Mouse (Mus musculus) right cerebral cortex, postnatal 36 days (tissue): ENCODE measurements around the gene Kif7.

ENCODE experiments used
- DNase-seq, 2 experiments: peaks; one replicate each; pipeline ENCODE4 v3.0.0; 2022; ENCODE audit warnings: low spot score in 2 of 2, mixed read lengths in 1 of 2

Kif7 gene

DNA sequence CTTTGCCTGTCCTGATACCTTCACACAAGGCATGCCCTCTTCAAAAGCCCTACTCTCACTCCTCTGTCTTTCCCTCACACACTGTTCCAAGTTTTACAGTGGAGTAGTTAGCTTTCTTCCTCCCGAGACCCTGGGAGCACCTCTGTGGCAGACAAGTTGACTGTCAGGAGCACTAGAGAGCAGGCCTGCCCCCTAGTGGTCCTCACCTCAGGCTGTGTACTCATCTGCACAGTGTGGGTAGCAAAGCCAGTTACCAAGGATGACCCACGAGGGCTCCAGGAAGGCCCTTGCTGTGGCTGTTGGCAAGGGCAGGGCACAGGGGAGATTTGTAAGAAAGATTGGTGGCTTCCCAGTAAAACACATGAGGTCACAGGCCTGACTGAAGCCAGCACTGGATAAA is 11.6 kb upstream of the Kif7 start:
- DNase-seq = peak in 1 of 2 experiments; percentile 33

DNA sequence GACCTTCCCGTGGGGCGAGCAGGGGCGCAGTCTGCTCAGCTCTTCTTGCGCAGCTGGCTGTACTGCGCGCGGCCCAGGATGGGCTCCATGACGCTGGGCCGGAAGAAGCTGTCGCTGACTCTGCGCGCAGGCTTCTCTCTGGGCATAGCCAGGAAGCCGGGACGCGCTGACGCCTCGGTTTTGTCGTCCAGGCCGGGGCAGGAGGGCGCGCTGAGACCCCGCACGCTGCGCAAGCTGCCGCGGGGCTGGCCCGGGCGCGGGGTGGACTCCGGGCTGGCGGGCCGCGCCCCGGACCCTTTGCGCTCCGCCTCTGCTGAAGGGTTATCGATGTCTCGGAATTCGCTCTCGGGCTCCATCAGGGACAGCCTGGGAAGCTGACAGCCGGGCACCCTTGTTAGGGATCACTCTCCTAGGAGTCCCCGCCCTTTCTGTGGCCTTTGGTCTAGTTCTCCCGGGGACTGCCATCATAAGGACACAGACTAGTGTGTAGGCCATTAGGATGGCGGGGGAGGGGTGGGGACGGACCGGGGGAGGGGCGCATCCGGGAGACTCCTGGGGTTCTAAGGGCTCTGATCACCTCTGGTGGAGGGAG is 6.0 kb upstream of the Kif7 start:
- DNase-seq = no peak

DNA sequence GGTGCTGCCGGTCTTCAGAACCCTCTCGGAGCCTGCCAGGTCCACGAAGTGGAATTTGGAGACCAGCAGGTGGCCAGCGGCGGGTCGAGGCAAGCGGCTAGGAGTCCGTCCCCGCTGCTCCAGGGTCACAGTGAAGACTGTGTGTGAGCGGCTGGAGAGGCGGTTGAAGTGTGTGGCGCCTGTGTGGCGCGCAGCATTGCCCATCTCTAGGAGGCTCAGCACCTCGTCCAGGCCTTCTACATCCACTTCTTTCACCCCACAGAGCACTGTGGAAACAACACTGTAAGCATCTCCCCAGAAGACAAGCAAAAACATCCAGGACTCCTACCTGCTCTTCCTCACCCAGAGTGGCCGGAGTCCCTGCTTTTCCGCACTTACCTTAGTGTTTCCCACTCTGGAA is 4.7 kb downstream of the Kif7 start:
- DNase-seq = no peak

- DNase-seq = peak; percentile 32 to 37
These were observed 5.4 kb downstream of the Kif7 start for GRCm38 (mm10) chr7:79710130-79710607.

DNA sequence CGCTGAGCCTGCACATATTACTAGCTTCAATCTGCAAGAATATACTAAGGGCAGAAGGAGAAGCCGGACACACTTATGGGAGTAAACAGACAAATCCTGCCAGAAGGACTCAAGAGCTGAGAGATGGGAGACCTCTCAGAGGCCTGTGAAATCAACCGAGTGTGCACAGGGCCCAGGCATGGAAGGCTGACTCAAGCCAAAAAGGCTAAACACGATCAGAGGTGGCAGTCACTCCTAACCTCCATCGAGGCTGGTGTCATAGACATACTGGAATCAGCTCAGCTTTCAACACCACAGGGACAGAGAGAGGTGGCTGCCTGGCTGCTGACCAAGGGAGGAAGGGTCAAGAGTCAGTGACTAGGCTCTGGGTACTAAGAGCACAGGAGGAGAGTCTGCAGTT is 10.3 kb downstream of the Kif7 start:
- no peak for DNase-seq

- no peak for DNase-seq
These were observed 12.8 kb downstream of the Kif7 start for GRCm38 (mm10) chr7:79702755-79703154.

GRCm38 (mm10) chr7:79696495-79696894 is 19.0 kb downstream of the Kif7 start:
- DNase-seq = no peak

GRCm38 (mm10) chr7:79680231-79680630 is 35.3 kb downstream of the Kif7 start:
- DNase-seq = no peak

GRCm38 (mm10) chr7:79679186-79679585 is 36.3 kb downstream of the Kif7 start:
- no peak for DNase-seq

GRCm38 (mm10) chr7:79670900-79671604 is 44.5 kb downstream of the Kif7 start:
- DNase-seq = no peak

DNA sequence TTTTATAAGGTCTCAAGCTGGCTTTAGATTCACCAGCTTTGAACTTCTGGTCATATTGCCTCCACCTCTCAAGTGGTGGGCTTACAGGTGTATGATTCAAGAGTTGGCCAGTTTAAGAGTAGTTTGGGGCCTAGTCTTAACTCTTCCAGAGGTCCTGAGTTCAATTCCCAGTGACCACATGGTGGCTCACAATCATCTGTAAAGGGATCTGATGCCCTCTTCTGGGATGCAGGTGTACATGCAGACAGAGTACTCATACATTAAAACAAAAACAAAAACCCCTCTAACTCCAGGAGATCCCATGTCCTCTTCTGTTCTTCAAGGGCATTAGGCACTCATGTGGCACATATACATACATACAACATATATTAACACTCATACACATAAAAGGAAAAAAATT is 48.8 kb downstream of the Kif7 start:
- DNase-seq = no peak

DNA sequence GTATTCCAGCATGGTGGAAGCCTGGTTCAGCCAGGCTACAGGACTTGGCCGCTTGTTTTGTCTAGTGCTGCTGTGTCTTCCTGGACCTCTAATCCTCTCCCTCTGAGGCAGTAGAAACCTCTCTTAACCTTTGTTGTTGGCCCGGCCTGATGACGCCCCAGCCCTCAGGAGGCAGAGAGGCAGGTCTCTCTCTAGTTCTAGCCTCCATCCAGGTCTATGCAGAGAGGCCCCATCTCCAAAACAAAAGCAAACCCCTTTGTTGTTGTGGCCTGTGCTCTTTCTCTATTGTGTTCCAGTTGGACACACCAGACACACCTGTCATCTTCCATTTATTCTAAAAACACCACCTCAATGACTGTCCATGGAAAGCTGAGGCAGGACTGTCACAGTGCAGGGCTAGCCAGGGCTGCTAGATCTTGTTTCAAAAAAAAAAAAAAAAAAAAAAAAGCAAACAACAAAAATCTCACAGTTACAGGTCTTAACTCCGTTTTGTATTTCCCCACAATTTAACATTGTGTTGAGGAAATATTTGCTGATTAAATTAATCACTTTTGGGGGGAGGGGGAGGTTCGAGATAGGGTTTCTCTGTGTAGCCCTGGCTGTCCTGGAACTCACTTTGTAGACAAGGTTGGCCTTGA is 54.1 kb downstream of the Kif7 start:
- no peak for DNase-seq

DNA sequence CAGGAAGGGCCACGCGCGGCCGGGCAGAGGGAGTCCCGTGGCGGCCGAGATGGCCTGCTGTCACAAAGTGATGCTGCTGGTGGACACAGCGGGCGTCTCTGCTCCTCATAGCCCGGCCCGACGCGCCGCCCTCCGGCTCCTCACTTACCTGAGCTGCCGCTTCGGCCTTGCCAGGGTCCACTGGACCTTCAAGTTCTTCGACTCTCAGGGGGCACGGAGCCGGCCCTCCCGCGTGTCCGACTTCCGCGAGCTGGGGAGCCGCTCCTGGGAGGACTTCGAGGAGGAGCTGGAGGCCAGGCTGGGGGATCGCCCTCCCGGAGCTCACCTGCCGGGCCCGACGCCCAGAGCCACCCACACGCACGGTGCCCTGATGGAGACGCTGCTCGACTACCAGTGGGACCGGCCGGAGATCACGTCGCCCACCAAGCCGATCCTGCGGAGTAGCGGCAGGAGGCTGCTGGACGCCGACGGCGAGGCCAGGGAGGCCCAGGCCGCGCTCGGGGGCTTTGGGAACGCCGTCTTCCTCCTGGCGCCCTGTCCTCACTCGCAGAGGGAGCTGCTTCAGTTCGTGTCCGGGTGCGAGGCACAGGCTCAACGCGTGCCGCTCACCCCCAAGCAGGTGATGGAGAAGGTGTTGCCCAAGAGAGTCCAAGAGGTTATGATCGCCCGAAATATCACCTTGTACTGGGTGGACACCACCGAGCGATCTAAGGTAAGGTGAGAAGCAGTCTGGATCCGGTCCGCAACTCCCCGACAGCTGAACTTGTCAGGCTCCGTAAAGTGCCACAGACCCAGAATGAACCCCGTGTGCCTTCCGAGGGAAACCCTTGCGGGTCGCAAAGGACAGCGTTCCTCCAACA is 55.0 kb downstream of the Kif7 start:
- no peak for DNase-seq

- DNase-seq = peak; percentile 90 to 96
These were observed 55.8 kb downstream of the Kif7 start, which contains the start of gene Ticrr for GRCm38 (mm10) chr7:79659578-79660290. TSS of gene Ticrr (plus strand) at chr7:79660196.

- no peak for DNase-seq
These were observed 60.9 kb downstream of the Kif7 start for GRCm38 (mm10) chr7:79654586-79654985.

- no peak for DNase-seq
These were observed 61.3 kb downstream of the Kif7 start for GRCm38 (mm10) chr7:79654185-79654584.

DNA sequence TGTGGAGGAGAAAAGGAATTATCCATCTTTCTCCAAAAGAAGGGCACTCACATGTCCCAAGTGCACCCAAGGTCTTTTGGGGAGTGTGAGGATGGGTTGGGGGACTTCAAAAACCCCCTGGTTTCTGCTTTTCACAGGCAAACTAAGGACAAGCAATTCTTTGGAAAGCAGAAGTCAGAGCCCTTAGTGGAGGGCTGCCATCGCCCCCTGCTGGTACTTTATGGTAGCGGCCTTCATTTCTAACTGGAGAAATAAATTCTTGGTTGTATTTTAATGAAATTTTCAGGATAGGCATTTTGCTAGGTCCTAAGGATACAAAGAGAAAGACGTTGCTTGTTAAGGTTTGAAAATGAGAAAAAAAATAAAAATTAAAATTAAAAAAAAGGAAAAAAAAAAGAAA is 66.5 kb downstream of the Kif7 start:
- peak; percentile 21 to 26 for DNase-seq
